Mouse (Mus musculus): ENCODE data around the gene Slc39a11. TPM values are rescaled to one million over a fixed set of nuclear protein-coding genes. Genes with fewer than 3 reads are reported as not detected.

Slc39a11 gene
- total and polyA plus RNA-seq, 3 experiments = 43.2 to 54.4 (median 51.0) TPM

DNA sequence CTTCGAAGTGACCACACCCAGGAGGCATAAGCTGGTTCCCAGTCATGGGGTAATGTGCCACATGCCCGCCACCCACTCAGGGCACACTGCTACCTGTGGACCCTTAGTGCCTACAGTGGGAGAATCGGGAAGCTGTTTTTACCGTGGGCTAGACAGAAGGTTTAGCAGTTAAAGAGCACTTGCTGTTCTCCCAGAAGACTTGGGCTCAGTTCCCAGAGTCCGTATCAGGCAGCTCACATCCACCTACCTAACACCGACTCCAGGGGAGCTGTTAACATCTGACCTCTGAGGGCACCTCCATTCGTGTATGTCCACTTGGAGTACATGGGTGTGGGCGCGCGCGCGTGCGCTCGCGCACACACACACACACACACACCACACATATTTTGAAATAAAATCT, 4.2 kb upstream of the Slc39a11 start:
- Histone ChIP-seq H3K9me3 (replicated peaks; ENCODE audit: low read length) (no peaks in the 10 kb centered on the region), H3K79me2 (replicated peaks; ENCODE audit: control insufficient read depth, extremely low read depth, insufficient read depth, poor library complexity, severe bottlenecking) (no peaks in the 10 kb centered on the region), H3K4me2 (ENCODE audit: insufficient read depth, low read depth, poor library complexity, severe bottlenecking) (no peak overlapping the region), H3K4me1 (ENCODE audit: control insufficient read depth in 1 of 2, insufficient read depth in 2 of 2) (peaks cover 6 to 23% of the 10 kb centered on the region in 2 experiments; a peak in 2 of 4 replicates), H3K4me3 (replicated peaks in 1 of 3; ENCODE audit: low read depth in 2 of 3, low read length in 2 of 3, poor library complexity in 1 of 3) (no peak overlapping the region), H3K27me3 (replicated peaks) (no peaks in the 10 kb centered on the region), H3K27ac (ENCODE audit: insufficient read depth, low read depth) (no peak overlapping the region), H3K9ac (ENCODE audit: insufficient read depth, low read depth) (no peak overlapping the region), H3K36me3 (replicated peaks in 1 of 2; ENCODE audit: control insufficient read depth in 1 of 2, insufficient read depth in 1 of 2, low read length in 1 of 2) (peaks cover 73 to 79% of the 10 kb centered on the region in 2 experiments)
- in situ Hi-C loops (cut with MboI; ENCODE audit: low pct_ligation_motif_present, low pct_unique_long_range_greater_than_20kb, low sequenced_read_pairs) (no loop called here), dilution Hi-C loops (cut with MboI; ENCODE audit: extremely low pct_ligation_motif_present, extremely low pct_unique_long_range_greater_than_20kb, low sequenced_read_pairs) (no loop called here)
- TF ChIP-seq MAX (IDR thresholded peaks at IDR 0.05; ENCODE audit: low read length) (no peak), ZNF384 (IDR thresholded peaks at IDR 0.05; ENCODE audit: low read depth, low read length) (no peak), IRF4 (IDR thresholded peaks at IDR 0.05; ENCODE audit: low read depth, low read length) (no peak), RAD21 (IDR thresholded peaks at IDR 0.05; ENCODE audit: low read depth, low read length) (no peak), SIN3A (IDR thresholded peaks at IDR 0.05; ENCODE audit: low read length) (no peak), ZKSCAN1 (IDR thresholded peaks at IDR 0.05; ENCODE audit: borderline replicate concordance, low read depth, low read length) (no peak), MYC (IDR thresholded peaks at IDR 0.05; ENCODE audit: low read depth, low read length) (no peak), JUN (IDR thresholded peaks at IDR 0.05; ENCODE audit: insufficient read depth, low read depth, low read length) (no peak), USF2 (conservative IDR thresholded peaks at IDR 0.05; ENCODE audit: low read depth, low read length) (no peak), BHLHE40 (IDR thresholded peaks at IDR 0.05; ENCODE audit: low read depth, low read length) (no peak), HCFC1 (IDR thresholded peaks at IDR 0.05; ENCODE audit: low read depth, low read length) (no peak), NELFE (IDR thresholded peaks at IDR 0.05; ENCODE audit: low read depth, low read length) (no peak), JUND (conservative IDR thresholded peaks at IDR 0.05; ENCODE audit: low read depth, low read length) (no peak), ETS1 (conservative IDR thresholded peaks at IDR 0.05; ENCODE audit: low read depth, low read length) (no peak), ZC3H11A (IDR thresholded peaks at IDR 0.05; ENCODE audit: low read depth, low read length) (no peak), MAFK (IDR thresholded peaks at IDR 0.05; ENCODE audit: insufficient replicate concordance, low read length) (no peak), CHD2 (IDR thresholded peaks at IDR 0.05; ENCODE audit: low read length) (no peak), NRF1 (IDR thresholded peaks at IDR 0.05; ENCODE audit: low read depth, low read length) (no peak), CHD1 (IDR thresholded peaks at IDR 0.05; ENCODE audit: low read depth, low read length) (no peak)
- no peak for DNase-seq (ENCODE audit: extremely low read depth)

GRCm38 (mm10) chr11:113652516-113652915, 2.6 kb upstream of the Slc39a11 start:
- no peaks in the 10 kb centered on the region for H3K9me3 ChIP-seq (replicated peaks; ENCODE audit: low read length)
- dilution Hi-C loops (cut with MboI; ENCODE audit: extremely low pct_ligation_motif_present, extremely low pct_unique_long_range_greater_than_20kb, low sequenced_read_pairs) (no loop called here), in situ Hi-C loops (cut with MboI; ENCODE audit: low pct_ligation_motif_present, low pct_unique_long_range_greater_than_20kb, low sequenced_read_pairs) (no loop called here)
- peaks cover 9 to 28% of the 10 kb centered on the region in 2 experiments; a peak in 3 of 4 replicates for H3K4me1 ChIP-seq (ENCODE audit: control insufficient read depth in 1 of 2, insufficient read depth in 2 of 2)
- no peak overlapping the region for H3K9ac ChIP-seq (ENCODE audit: insufficient read depth, low read depth)
- no peak overlapping the region for H3K4me2 ChIP-seq (ENCODE audit: insufficient read depth, low read depth, poor library complexity, severe bottlenecking)
- H3K27me3 ChIP-seq (replicated peaks) = no peaks in the 10 kb centered on the region
- H3K36me3 ChIP-seq (replicated peaks in 1 of 2; ENCODE audit: control insufficient read depth in 1 of 2, insufficient read depth in 1 of 2, low read length in 1 of 2) = peaks cover 59 to 64% of the 10 kb centered on the region in 2 experiments
- no peaks in the 10 kb centered on the region for H3K79me2 ChIP-seq (replicated peaks; ENCODE audit: control insufficient read depth, extremely low read depth, insufficient read depth, poor library complexity, severe bottlenecking)
- no peak overlapping the region for H3K27ac ChIP-seq (ENCODE audit: insufficient read depth, low read depth)
- H3K4me3 ChIP-seq (replicated peaks in 1 of 3; ENCODE audit: low read depth in 2 of 3, low read length in 2 of 3, poor library complexity in 1 of 3) = no peak overlapping the region
- TF ChIP-seq IRF4 (IDR thresholded peaks at IDR 0.05; ENCODE audit: low read depth, low read length) (no peak), CHD1 (IDR thresholded peaks at IDR 0.05; ENCODE audit: low read depth, low read length) (no peak), MAX (IDR thresholded peaks at IDR 0.05; ENCODE audit: low read length) (no peak), ETS1 (conservative IDR thresholded peaks at IDR 0.05; ENCODE audit: low read depth, low read length) (no peak)
- DNase-seq (ENCODE audit: extremely low read depth) = no peak

All from CH12.LX (cell line).